ENCODE assay signal across 35 mouse cellular contexts in the genomic region with DNA sequence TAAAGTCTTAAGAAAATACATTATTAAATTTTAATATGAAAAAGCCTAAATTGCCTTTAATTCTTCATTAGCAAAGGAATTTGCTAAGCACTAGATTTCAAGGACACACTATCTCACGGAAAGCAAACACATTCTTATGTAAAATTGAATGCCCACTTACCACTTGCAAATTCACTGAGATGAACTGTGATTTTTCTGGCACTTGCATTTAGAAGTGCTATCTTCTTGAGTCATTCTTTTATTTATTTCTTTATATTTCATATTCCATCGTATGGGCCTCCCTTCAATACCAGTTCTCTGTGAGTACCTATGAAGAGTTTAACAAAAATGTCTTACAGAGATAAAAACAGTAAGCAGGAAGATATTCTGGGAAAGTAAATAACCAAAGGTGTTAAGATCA. TPM values are rescaled to one million over a fixed set of nuclear protein-coding genes. Genes with fewer than 3 reads are reported as not detected.
"Had no signal": no experiment of that assay in that cellular context is flagged by ENCODE, and none has a peak within 500 bp of the region (broad histone marks: within the 10 kb centered on the region; RNA-seq: fewer than 3 reads in every experiment).

No protein-coding gene starts in this region.

- H3K9ac ChIP-seq: embryonic facial prominence, embryonic 12.5 days; embryonic facial prominence, embryonic 13.5 days; embryonic facial prominence, embryonic 15.5 days; forebrain, embryonic 12.5 days; forebrain, embryonic 13.5 days; forebrain, embryonic 15.5 days; forebrain, postnatal 0 days had no signal

- H3K27me3 ChIP-seq: embryonic facial prominence, embryonic 12.5 days; embryonic facial prominence, embryonic 13.5 days; embryonic facial prominence, embryonic 15.5 days; forebrain, embryonic 12.5 days; forebrain, embryonic 13.5 days; forebrain, embryonic 15.5 days had no signal

- H3K4me2 ChIP-seq: embryonic facial prominence, embryonic 12.5 days; embryonic facial prominence, embryonic 13.5 days; embryonic facial prominence, embryonic 15.5 days; forebrain, embryonic 12.5 days; forebrain, embryonic 13.5 days; forebrain, embryonic 15.5 days had no signal

- ATAC-seq: forebrain, embryonic 13.5 days; forebrain, embryonic 14.5 days; forebrain, embryonic 15.5 days; forebrain, embryonic 16.5 days; forebrain, postnatal 0 days had no signal

- H3K9me3 ChIP-seq: embryonic facial prominence, embryonic 10.5 days; embryonic facial prominence, embryonic 12.5 days; embryonic facial prominence, embryonic 13.5 days; embryonic facial prominence, embryonic 15.5 days; forebrain, embryonic 10.5 days; forebrain, embryonic 12.5 days; forebrain, embryonic 13.5 days; forebrain, embryonic 15.5 days had no signal

- DNase-seq: cerebellum, adult 2 months; cerebellum, adult 8-10 months; cerebellum, adult 9-10 months; cerebellum, adult 9-11 months; cerebellum, postnatal 10 days; cerebellum, postnatal 14 days; cerebellum, postnatal 25 days; cerebellum, postnatal 36 days; embryo, embryonic 11 days; forebrain, postnatal 0 days; gastrocnemius, adult 2 months; gastrocnemius, postnatal 10 days; gastrocnemius, postnatal 14 days; gastrocnemius, postnatal 25 days; gastrocnemius, postnatal 36 days; heart, adult 18-20 months; heart, adult 2 months had no signal

- H3K4me3 ChIP-seq: embryonic facial prominence, embryonic 10.5 days; embryonic facial prominence, embryonic 12.5 days; embryonic facial prominence, embryonic 13.5 days; embryonic facial prominence, embryonic 15.5 days; erythroblast, embryonic 14.5 days; forebrain, embryonic 10.5 days; forebrain, embryonic 12.5 days; forebrain, embryonic 13.5 days; forebrain, embryonic 15.5 days; gastrocnemius, adult 2 months; heart, adult 2 months had no signal

- H3K27ac ChIP-seq: embryonic facial prominence, embryonic 10.5 days; embryonic facial prominence, embryonic 12.5 days; embryonic facial prominence, embryonic 13.5 days; embryonic facial prominence, embryonic 15.5 days; forebrain, embryonic 12.5 days; forebrain, embryonic 13.5 days; forebrain, embryonic 15.5 days; gastrocnemius, adult 2 months; heart, adult 2 months had no signal

- H3K36me3 ChIP-seq: embryonic facial prominence, embryonic 12.5 days; embryonic facial prominence, embryonic 13.5 days; forebrain, embryonic 12.5 days had no signal

RNA-seq across cellular contexts. Expression of a gene that starts 5.9 kb away (rescaled TPM):
- polyA plus RNA-seq: erythroblast, embryonic 14.5 days had no signal

RNA-seq across cellular contexts. Expression of a gene that starts 31.1 kb away (rescaled TPM):
- total RNA-seq: common myeloid progenitor, adult 5-6 weeks; gastrocnemius, adult 18-20 months; gastrocnemius, adult 2 months; gastrocnemius, adult 8-10 months; gastrocnemius, postnatal 10 days; gastrocnemius, postnatal 14 days; gastrocnemius, postnatal 25 days; gastrocnemius, postnatal 36 days; granulocyte monocyte progenitor cell, adult 5-6 weeks; heart, adult 18-20 months; heart, adult 2 months; heart, adult 8-10 months had no signal
- polyA plus RNA-seq: cerebellum, adult 2 months; embryonic facial prominence, embryonic 10.5 days; erythroblast, embryonic 14.5 days; forebrain, embryonic 10.5 days; forebrain, embryonic 11.5 days; forebrain, embryonic 12.5 days; forebrain, embryonic 16.5 days; forebrain, postnatal 0 days; gonadal fat pad, adult 2 months; heart, adult 2 months had no signal
